Mouse (Mus musculus): Measurements from ENCODE around the gene Cbll1. TPM values are rescaled to one million over a fixed set of nuclear protein-coding genes. Genes with fewer than 3 reads are reported as not detected.
A peak's percentile ranks its signal among the peaks of the same experiment; 100 is the strongest.

Cbll1 gene
- polyA plus RNA-seq (2016; fragmentation: Nextera tagmentation; extraction: Ambion mirVana) = 17.7 and 18.1 TPM in 2 replicates

GRCm38 (mm10) chr12:31499314-31500131 lies at the start of gene Cbll1:
TSS of gene Cbll1 (minus strand) at chr12:31499616.
- Histone ChIP-seq H3K27me3 (ENCODE audit: insufficient read depth, poor library complexity, severe bottlenecking) (no peaks in the 10 kb centered on the region), H3K4me1 (replicated peaks) (peaks cover 20% of the 10 kb centered on the region), H3K4me3 (peak within 1 kb of the TSS; percentile 92), H3K9me3 (no peaks in the 10 kb centered on the region), H3K27ac (peak within 1 kb of the TSS; percentile 96), H3K36me3 (peaks cover 1% of the 10 kb centered on the region)
- DNase-seq (ENCODE audit: low spot score) = peak; percentile 95
- under 1% methylated on average over 68 of the region's 68 CpGs for WGBS

GRCm38 (mm10) chr12:31546061-31546460 lies 46.6 kb upstream of the Cbll1 start:
- H3K4me3 ChIP-seq = no peak overlapping the region
- 83% methylated on average over 1 of the region's 1 CpGs for WGBS
- no peaks in the 10 kb centered on the region for H3K4me1 ChIP-seq (replicated peaks)
- no peaks in the 10 kb centered on the region for H3K36me3 ChIP-seq
- H3K9me3 ChIP-seq = no peaks in the 10 kb centered on the region
- no peak overlapping the region for H3K27ac ChIP-seq
- no peak for DNase-seq (ENCODE audit: low spot score)
- H3K27me3 ChIP-seq (ENCODE audit: insufficient read depth, poor library complexity, severe bottlenecking) = no peaks in the 10 kb centered on the region

- no peaks in the 10 kb centered on the region for H3K9me3 ChIP-seq
- H3K27ac ChIP-seq = no peak overlapping the region
- no peaks in the 10 kb centered on the region for H3K27me3 ChIP-seq (ENCODE audit: insufficient read depth, poor library complexity, severe bottlenecking)
- H3K4me1 ChIP-seq (replicated peaks) = no peaks in the 10 kb centered on the region
- DNase-seq (ENCODE audit: low spot score) = no peak
- 58% methylated on average over 2 of the region's 2 CpGs for WGBS
- H3K4me3 ChIP-seq = no peak overlapping the region
- H3K36me3 ChIP-seq = no peaks in the 10 kb centered on the region
Measured at GRCm38 (mm10) chr12:31545219-31545618, 45.8 kb upstream of the Cbll1 start.

- Histone ChIP-seq H3K36me3 (no peaks in the 10 kb centered on the region), H3K4me1 (replicated peaks) (no peaks in the 10 kb centered on the region), H3K27ac (no peak overlapping the region), H3K27me3 (ENCODE audit: insufficient read depth, poor library complexity, severe bottlenecking) (no peaks in the 10 kb centered on the region), H3K4me3 (no peak overlapping the region), H3K9me3 (no peaks in the 10 kb centered on the region)
- WGBS = 81% methylated on average over 5 of the region's 5 CpGs
- DNase-seq (ENCODE audit: low spot score) = no peak
Measured at GRCm38 (mm10) chr12:31541541-31541940, 42.1 kb upstream of the Cbll1 start.

- WGBS = 71% methylated on average over 2 of the region's 2 CpGs
- DNase-seq (ENCODE audit: low spot score) = no peak
- H3K9me3 ChIP-seq = no peaks in the 10 kb centered on the region
- no peaks in the 10 kb centered on the region for H3K4me1 ChIP-seq (replicated peaks)
- H3K4me3 ChIP-seq = no peak overlapping the region
- H3K36me3 ChIP-seq = no peaks in the 10 kb centered on the region
- H3K27ac ChIP-seq = no peak overlapping the region
- no peaks in the 10 kb centered on the region for H3K27me3 ChIP-seq (ENCODE audit: insufficient read depth, poor library complexity, severe bottlenecking)
Measured at GRCm38 (mm10) chr12:31539783-31540182, 40.4 kb upstream of the Cbll1 start.

- Histone ChIP-seq H3K27me3 (ENCODE audit: insufficient read depth, poor library complexity, severe bottlenecking) (no peaks in the 10 kb centered on the region), H3K4me1 (replicated peaks) (0 out of 2 replicates have a peak, but pooled peaks cover 4% of the 10 kb centered on the region), H3K27ac (no peak overlapping the region), H3K9me3 (no peaks in the 10 kb centered on the region), H3K36me3 (no peaks in the 10 kb centered on the region), H3K4me3 (no peak overlapping the region)
- no peak for DNase-seq (ENCODE audit: low spot score)
- WGBS = 76% methylated on average over 7 of the region's 7 CpGs
Measured at GRCm38 (mm10) chr12:31537515-31538230, 38.3 kb upstream of the Cbll1 start.

- WGBS = 79% methylated on average over 11 of the region's 11 CpGs
- no peak overlapping the region for H3K4me3 ChIP-seq
Measured at GRCm38 (mm10) chr12:31534060-31534843, 34.8 kb upstream of the Cbll1 start.

GRCm38 (mm10) chr12:31533218-31533908 lies 33.9 kb upstream of the Cbll1 start:
- no peak overlapping the region for H3K27ac ChIP-seq
- 0 out of 2 replicates have a peak, but pooled peaks cover 4% of the 10 kb centered on the region for H3K4me1 ChIP-seq (replicated peaks)
- no peaks in the 10 kb centered on the region for H3K36me3 ChIP-seq
- no peak overlapping the region for H3K4me3 ChIP-seq
- no peaks in the 10 kb centered on the region for H3K27me3 ChIP-seq (ENCODE audit: insufficient read depth, poor library complexity, severe bottlenecking)
- H3K9me3 ChIP-seq = no peaks in the 10 kb centered on the region
- 84% methylated on average over 10 of the region's 10 CpGs for WGBS
- no peak for DNase-seq (ENCODE audit: low spot score)

More at GRCm38 (mm10) chr12:31534060-31534843, 34.8 kb upstream of the Cbll1 start:
- no peak for DNase-seq (ENCODE audit: low spot score)
- no peak overlapping the region for H3K27ac ChIP-seq
- H3K36me3 ChIP-seq = no peaks in the 10 kb centered on the region
- H3K9me3 ChIP-seq = no peaks in the 10 kb centered on the region
- H3K4me1 ChIP-seq (replicated peaks) = 0 out of 2 replicates have a peak, but pooled peaks cover 4% of the 10 kb centered on the region
- H3K27me3 ChIP-seq (ENCODE audit: insufficient read depth, poor library complexity, severe bottlenecking) = no peaks in the 10 kb centered on the region

GRCm38 (mm10) chr12:31532054-31532453 lies 32.6 kb upstream of the Cbll1 start:
- no peak overlapping the region for H3K27ac ChIP-seq
- no peak for DNase-seq (ENCODE audit: low spot score)
- H3K36me3 ChIP-seq = no peaks in the 10 kb centered on the region
- no peak overlapping the region for H3K4me3 ChIP-seq
- H3K27me3 ChIP-seq (ENCODE audit: insufficient read depth, poor library complexity, severe bottlenecking) = no peaks in the 10 kb centered on the region
- H3K4me1 ChIP-seq (replicated peaks) = 0 out of 2 replicates have a peak, but pooled peaks cover 4% of the 10 kb centered on the region
- H3K9me3 ChIP-seq = no peaks in the 10 kb centered on the region
- 77% methylated on average over 14 of the region's 14 CpGs for WGBS

GRCm38 (mm10) chr12:31527407-31527806 lies 28.0 kb upstream of the Cbll1 start:
- Histone ChIP-seq H3K9me3 (no peaks in the 10 kb centered on the region), H3K4me3 (no peak overlapping the region), H3K4me1 (replicated peaks) (no peaks in the 10 kb centered on the region), H3K36me3 (no peaks in the 10 kb centered on the region), H3K27ac (no peak overlapping the region), H3K27me3 (ENCODE audit: insufficient read depth, poor library complexity, severe bottlenecking) (no peaks in the 10 kb centered on the region)
- no peak for DNase-seq (ENCODE audit: low spot score)
- WGBS = 67% methylated on average over 6 of the region's 6 CpGs

- Histone ChIP-seq H3K27ac (no peak overlapping the region), H3K27me3 (ENCODE audit: insufficient read depth, poor library complexity, severe bottlenecking) (no peaks in the 10 kb centered on the region), H3K4me3 (no peak overlapping the region), H3K4me1 (replicated peaks) (no peaks in the 10 kb centered on the region), H3K9me3 (no peaks in the 10 kb centered on the region), H3K36me3 (no peaks in the 10 kb centered on the region)
- WGBS = 77% methylated on average over 3 of the region's 3 CpGs
- DNase-seq (ENCODE audit: low spot score) = no peak
Measured at GRCm38 (mm10) chr12:31521371-31521770, 22.0 kb upstream of the Cbll1 start.

GRCm38 (mm10) chr12:31520119-31520518 lies 20.7 kb upstream of the Cbll1 start:
- no peaks in the 10 kb centered on the region for H3K4me1 ChIP-seq (replicated peaks)
- H3K27me3 ChIP-seq (ENCODE audit: insufficient read depth, poor library complexity, severe bottlenecking) = no peaks in the 10 kb centered on the region
- DNase-seq (ENCODE audit: low spot score) = no peak
- no peak overlapping the region for H3K27ac ChIP-seq
- H3K9me3 ChIP-seq = no peaks in the 10 kb centered on the region
- H3K36me3 ChIP-seq = no peaks in the 10 kb centered on the region
- H3K4me3 ChIP-seq = no peak overlapping the region
- 91% methylated on average over 6 of the region's 6 CpGs for WGBS

Data from hindbrain, embryonic 10.5 days (tissue).